Mouse (Mus musculus): Measurements from ENCODE around the gene Ccdc88c. TPM values are rescaled to one million over a fixed set of nuclear protein-coding genes. Genes with fewer than 3 reads are reported as not detected.

Gene Ccdc88c
- polyA plus RNA-seq, 1 experiment from 2014 or later: 4.8 TPM

GRCm38 (mm10) chr12:101027451-101028246 is 1.2 kb downstream of the Ccdc88c start:
- no peak overlapping the region for H3K27ac ChIP-seq (replicated peaks; ENCODE audit: low read depth, low read length)
- peak overlapping the region; percentile 93 for H3K4me2 ChIP-seq (ENCODE audit: low read depth, low read length)
- DNase-seq (ENCODE audit: low spot score) (no peak), ATAC-seq (replicated peaks; ENCODE audit: insufficient number of reproducible peaks, low FRiP score, low TSS enrichment, low read depth) (no peak)
- no peaks in the 10 kb centered on the region; the same call in 1 of the 2 replicates for H3K4me1 ChIP-seq (ENCODE audit: control insufficient read depth, insufficient read depth, low read length)
- peak overlapping the region; percentile 73 for H3K9ac ChIP-seq (replicated peaks; ENCODE audit: low read length)
- WGBS: 2% methylated on average over 19 of the region's 19 CpGs
- H3K36me3 ChIP-seq (replicated peaks; ENCODE audit: control insufficient read depth, insufficient read depth, low read depth, low read length): no peaks in the 10 kb centered on the region
- H3K4me3 ChIP-seq (ENCODE audit: low read depth, low read length): peak overlapping the region; percentile 58
- H3K9me3 ChIP-seq (replicated peaks; ENCODE audit: control insufficient read depth, low read length): no peaks in the 10 kb centered on the region
- peaks cover 10% of the 10 kb centered on the region for H3K27me3 ChIP-seq (ENCODE audit: control insufficient read depth, insufficient read depth, low read length)

GRCm38 (mm10) chr12:101026946-101027345 is 1.9 kb downstream of the Ccdc88c start:
- Histone ChIP-seq H3K4me1 (ENCODE audit: control insufficient read depth, insufficient read depth, low read length) (no peaks in the 10 kb centered on the region; the same call in 1 of the 2 replicates), H3K4me2 (ENCODE audit: low read depth, low read length) (peak overlapping the region; percentile 93), H3K9ac (replicated peaks; ENCODE audit: low read length) (peak overlapping the region; percentile 32; the same call in 1 of the 2 replicates), H3K9me3 (replicated peaks; ENCODE audit: control insufficient read depth, low read length) (no peaks in the 10 kb centered on the region), H3K36me3 (replicated peaks; ENCODE audit: control insufficient read depth, insufficient read depth, low read depth, low read length) (no peaks in the 10 kb centered on the region), H3K27ac (replicated peaks; ENCODE audit: low read depth, low read length) (no peak overlapping the region), H3K27me3 (ENCODE audit: control insufficient read depth, insufficient read depth, low read length) (peaks cover 10% of the 10 kb centered on the region), H3K4me3 (ENCODE audit: low read depth, low read length) (peak overlapping the region; percentile 19)
- ATAC-seq (replicated peaks; ENCODE audit: insufficient number of reproducible peaks, low FRiP score, low TSS enrichment, low read depth): no peak
- DNase-seq (ENCODE audit: low spot score): no peak
- 8% methylated on average over 14 of the region's 14 CpGs for WGBS

- no peaks in the 10 kb centered on the region for H3K9me3 ChIP-seq (replicated peaks; ENCODE audit: control insufficient read depth, low read length)
- 60% methylated on average over 7 of the region's 7 CpGs for WGBS
- DNase-seq (ENCODE audit: low spot score) (no peak), ATAC-seq (replicated peaks; ENCODE audit: insufficient number of reproducible peaks, low FRiP score, low TSS enrichment, low read depth) (no peak)
- H3K4me3 ChIP-seq (ENCODE audit: low read depth, low read length): peak overlapping the region; percentile 19
- peak overlapping the region; percentile 93 for H3K4me2 ChIP-seq (ENCODE audit: low read depth, low read length)
- H3K9ac ChIP-seq (replicated peaks; ENCODE audit: low read length): no peak overlapping the region
- H3K36me3 ChIP-seq (replicated peaks; ENCODE audit: control insufficient read depth, insufficient read depth, low read depth, low read length): no peaks in the 10 kb centered on the region
- H3K27me3 ChIP-seq (ENCODE audit: control insufficient read depth, insufficient read depth, low read length): peaks cover 10% of the 10 kb centered on the region
- no peaks in the 10 kb centered on the region; the same call in 1 of the 2 replicates for H3K4me1 ChIP-seq (ENCODE audit: control insufficient read depth, insufficient read depth, low read length)
- H3K27ac ChIP-seq (replicated peaks; ENCODE audit: low read depth, low read length): no peak overlapping the region
Observed at GRCm38 (mm10) chr12:101026518-101026917, 2.3 kb downstream of the Ccdc88c start.

- Histone ChIP-seq H3K4me2 (ENCODE audit: low read depth, low read length) (peak overlapping the region; percentile 1; the same call in 1 of the 2 replicates), H3K9me3 (replicated peaks; ENCODE audit: control insufficient read depth, low read length) (no peaks in the 10 kb centered on the region), H3K4me3 (ENCODE audit: low read depth, low read length) (no peak overlapping the region), H3K4me1 (ENCODE audit: control insufficient read depth, insufficient read depth, low read length) (no peaks in the 10 kb centered on the region; the same call in 1 of the 2 replicates), H3K36me3 (replicated peaks; ENCODE audit: control insufficient read depth, insufficient read depth, low read depth, low read length) (no peaks in the 10 kb centered on the region), H3K9ac (replicated peaks; ENCODE audit: low read length) (no peak overlapping the region), H3K27me3 (ENCODE audit: control insufficient read depth, insufficient read depth, low read length) (peaks cover 10% of the 10 kb centered on the region), H3K27ac (replicated peaks; ENCODE audit: low read depth, low read length) (no peak overlapping the region)
- 84% methylated on average over 4 of the region's 4 CpGs for WGBS
- DNase-seq (ENCODE audit: low spot score) (no peak), ATAC-seq (replicated peaks; ENCODE audit: insufficient number of reproducible peaks, low FRiP score, low TSS enrichment, low read depth) (no peak)
Observed at GRCm38 (mm10) chr12:101026025-101026424, 2.8 kb downstream of the Ccdc88c start.

- no peaks in the 10 kb centered on the region for H3K36me3 ChIP-seq (replicated peaks; ENCODE audit: control insufficient read depth, insufficient read depth, low read depth, low read length)
- H3K4me1 ChIP-seq (ENCODE audit: control insufficient read depth, insufficient read depth, low read length): no peaks in the 10 kb centered on the region; the same call in 1 of the 2 replicates
- no peaks in the 10 kb centered on the region for H3K9me3 ChIP-seq (replicated peaks; ENCODE audit: control insufficient read depth, low read length)
- ATAC-seq (replicated peaks; ENCODE audit: insufficient number of reproducible peaks, low FRiP score, low TSS enrichment, low read depth) (no peak), DNase-seq (ENCODE audit: low spot score) (peak; percentile 38)
- peaks cover 10% of the 10 kb centered on the region for H3K27me3 ChIP-seq (ENCODE audit: control insufficient read depth, insufficient read depth, low read length)
- no peak overlapping the region for H3K4me3 ChIP-seq (ENCODE audit: low read depth, low read length)
- H3K9ac ChIP-seq (replicated peaks; ENCODE audit: low read length): no peak overlapping the region
- H3K27ac ChIP-seq (replicated peaks; ENCODE audit: low read depth, low read length): 0 out of 2 replicates have a peak overlapping the region, but pooled peaks have one; percentile 4
- H3K4me2 ChIP-seq (ENCODE audit: low read depth, low read length): no peak overlapping the region
- 59% methylated on average over 7 of the region's 7 CpGs for WGBS
Observed at GRCm38 (mm10) chr12:101025379-101025778, 3.5 kb downstream of the Ccdc88c start.

GRCm38 (mm10) chr12:101024824-101025223 is 4.0 kb downstream of the Ccdc88c start:
- ATAC-seq (replicated peaks; ENCODE audit: insufficient number of reproducible peaks, low FRiP score, low TSS enrichment, low read depth): no peak
- Histone ChIP-seq H3K4me2 (ENCODE audit: low read depth, low read length) (no peak overlapping the region), H3K9me3 (replicated peaks; ENCODE audit: control insufficient read depth, low read length) (no peaks in the 10 kb centered on the region), H3K4me3 (ENCODE audit: low read depth, low read length) (no peak overlapping the region), H3K36me3 (replicated peaks; ENCODE audit: control insufficient read depth, insufficient read depth, low read depth, low read length) (no peaks in the 10 kb centered on the region), H3K27ac (replicated peaks; ENCODE audit: low read depth, low read length) (0 out of 2 replicates have a peak overlapping the region, but pooled peaks have one; percentile 4), H3K27me3 (ENCODE audit: control insufficient read depth, insufficient read depth, low read length) (peaks cover 10% of the 10 kb centered on the region), H3K4me1 (ENCODE audit: control insufficient read depth, insufficient read depth, low read length) (no peaks in the 10 kb centered on the region; the same call in 1 of the 2 replicates), H3K9ac (replicated peaks; ENCODE audit: low read length) (no peak overlapping the region)
- 56% methylated on average over 8 of the region's 8 CpGs for WGBS
- no peak for DNase-seq (ENCODE audit: low spot score)

GRCm38 (mm10) chr12:101023143-101023542 is 5.7 kb downstream of the Ccdc88c start:
- Histone ChIP-seq H3K27me3 (ENCODE audit: control insufficient read depth, insufficient read depth, low read length) (peaks cover 10% of the 10 kb centered on the region), H3K9ac (replicated peaks; ENCODE audit: low read length) (no peak overlapping the region), H3K4me3 (ENCODE audit: low read depth, low read length) (no peak overlapping the region), H3K4me1 (ENCODE audit: control insufficient read depth, insufficient read depth, low read length) (peaks cover 1% of the 10 kb centered on the region), H3K9me3 (replicated peaks; ENCODE audit: control insufficient read depth, low read length) (no peaks in the 10 kb centered on the region), H3K36me3 (replicated peaks; ENCODE audit: control insufficient read depth, insufficient read depth, low read depth, low read length) (no peaks in the 10 kb centered on the region), H3K27ac (replicated peaks; ENCODE audit: low read depth, low read length) (no peak overlapping the region), H3K4me2 (ENCODE audit: low read depth, low read length) (no peak overlapping the region)
- DNase-seq (ENCODE audit: low spot score) (no peak), ATAC-seq (replicated peaks; ENCODE audit: insufficient number of reproducible peaks, low FRiP score, low TSS enrichment, low read depth) (no peak)
- WGBS: 90% methylated on average over 11 of the region's 11 CpGs

- DNase-seq (ENCODE audit: low spot score): no peak
- no peak overlapping the region for H3K27ac ChIP-seq (replicated peaks; ENCODE audit: low read depth, low read length)
- no peak overlapping the region for H3K9ac ChIP-seq (replicated peaks; ENCODE audit: low read length)
- ATAC-seq (replicated peaks; ENCODE audit: insufficient number of reproducible peaks, low FRiP score, low TSS enrichment, low read depth): no peak
- no peaks in the 10 kb centered on the region for H3K36me3 ChIP-seq (replicated peaks; ENCODE audit: control insufficient read depth, insufficient read depth, low read depth, low read length)
- 93% methylated on average over 8 of the region's 8 CpGs for WGBS
- H3K4me1 ChIP-seq (ENCODE audit: control insufficient read depth, insufficient read depth, low read length): peaks cover 6% of the 10 kb centered on the region
- H3K4me2 ChIP-seq (ENCODE audit: low read depth, low read length): no peak overlapping the region
- peaks cover 6% of the 10 kb centered on the region for H3K27me3 ChIP-seq (ENCODE audit: control insufficient read depth, insufficient read depth, low read length)
- H3K9me3 ChIP-seq (replicated peaks; ENCODE audit: control insufficient read depth, low read length): no peaks in the 10 kb centered on the region
- H3K4me3 ChIP-seq (ENCODE audit: low read depth, low read length): no peak overlapping the region
Observed at GRCm38 (mm10) chr12:101022353-101022752, 6.5 kb downstream of the Ccdc88c start.
